Mouse (Mus musculus) embryonic facial prominence, embryonic 11.5 days (tissue): ENCODE data around the gene Slc16a1. TPM values are rescaled to one million over a fixed set of nuclear protein-coding genes. Genes with fewer than 3 reads are reported as not detected.

Experiments used
- ATAC-seq: fragments of 200-750 bp; cut with Nextera tagmentation; replicated peaks from 2 replicates; pipeline ENCODE4 v1.8.0; 2017; ENCODE audit warnings: low read depth; ENCODE audit not compliant: insufficient number of reproducible peaks, low FRiP score, low TSS enrichment
- DNase-seq: peaks from one replicate; pipeline ENCODE4 v3.0.0-alpha.2; 2015; ENCODE audit warnings: low spot score
- H3K27ac ChIP-seq: fragments of 300-500 bp; sonication (generic); replicated peaks from 2 replicates; pipeline ENCODE4 v1.5.1; 2014; ENCODE audit warnings: mild to moderate bottlenecking, low read depth, low read length, control low read depth
- H3K27me3 ChIP-seq: fragments of 300-500 bp; sonication (generic); 2 replicates; pipeline ENCODE4 v1.6.1; 2014; ENCODE audit warnings: mild to moderate bottlenecking, low read length, moderate library complexity, mixed read lengths; ENCODE audit not compliant: control insufficient read depth, insufficient read depth
- H3K36me3 ChIP-seq: fragments of 300-500 bp; sonication (generic); replicated peaks from 2 replicates; pipeline ENCODE4 v1.6.1; 2014; ENCODE audit warnings: low read depth, mild to moderate bottlenecking, low read length, moderate library complexity, mixed read lengths; ENCODE audit not compliant: control insufficient read depth, insufficient read depth
- H3K4me1 ChIP-seq: fragments of 300-500 bp; sonication (generic); 2 replicates; pipeline ENCODE4 v1.6.1; 2014; ENCODE audit warnings: low read length, mixed read lengths; ENCODE audit not compliant: control insufficient read depth, insufficient read depth
- H3K4me2 ChIP-seq: fragments of 300-500 bp; sonication (generic); 2 replicates; pipeline ENCODE4 v1.6.1; 2014; ENCODE audit warnings: low read depth, mild to moderate bottlenecking, control low read depth, low read length, moderate library complexity
- H3K4me3 ChIP-seq: fragments of 300-500 bp; sonication (generic); 2 replicates; pipeline ENCODE4 v1.5.1; 2014; ENCODE audit warnings: low read depth, low read length, control low read depth
- H3K9ac ChIP-seq: fragments of 300-500 bp; sonication (generic); replicated peaks from 2 replicates; pipeline ENCODE4 v1.6.1; 2014; ENCODE audit warnings: mild to moderate bottlenecking, control low read depth, low read length
- H3K9me3 ChIP-seq: fragments of 300-500 bp; sonication (generic); replicated peaks from 2 replicates; pipeline ENCODE4 v1.6.1; 2016; ENCODE audit warnings: mild to moderate bottlenecking, low read length, inconsistent platforms, mixed read lengths; ENCODE audit not compliant: control insufficient read depth
- WGBS: fragments of 180-500 bp; shearing (Covaris S2); extraction: QIAGEN DNeasy Blood & Tissue Kit; methylation state at CpG from one replicate; pipeline ENCODE4 v1.1.7; 2014; 5-methylcytosine and 5-hydroxymethylcytosine counted together
- polyA plus RNA-seq: library from polyadenylated mRNA; unstranded; fragments of >200 nt; fragmentation: Nextera tagmentation; extraction: Ambion mirVana; gene quantifications from 2 replicates; pipeline ENCODE4 v1.2.1, GENCODE M21; 2014

Gene Slc16a1
- polyA plus RNA-seq, 1 experiment from 2014 or later = 46.6 TPM

DNA sequence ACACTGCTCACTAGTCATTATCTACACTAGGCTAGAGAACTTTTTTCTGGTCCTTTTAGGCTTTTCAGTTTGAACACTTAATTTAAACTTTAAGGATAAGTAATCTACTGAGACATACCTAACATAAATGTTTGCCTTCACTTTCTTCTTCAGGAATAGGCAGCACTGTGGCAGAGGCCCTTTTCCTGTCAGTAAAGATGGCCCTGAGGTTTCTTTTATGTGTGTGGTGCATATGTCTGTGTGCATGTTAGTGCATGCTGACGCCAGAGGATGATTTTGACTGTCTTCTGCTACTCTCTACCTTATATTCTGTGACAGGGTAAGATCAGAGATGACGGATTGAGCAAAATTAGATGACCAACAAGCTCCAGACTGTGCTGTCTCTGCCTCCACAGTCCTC lies 7.5 kb upstream of the Slc16a1 start:
- DNase-seq (no peak), ATAC-seq (no peak)
- H3K4me2 ChIP-seq = no peak overlapping the region
- H3K4me1 ChIP-seq = no peaks in the 10 kb centered on the region
- 85% methylated on average over 2 of the region's 2 CpGs for WGBS
- H3K36me3 ChIP-seq = no peaks in the 10 kb centered on the region
- H3K4me3 ChIP-seq = no peak overlapping the region
- H3K27me3 ChIP-seq = no peaks in the 10 kb centered on the region
- no peak overlapping the region for H3K27ac ChIP-seq
- H3K9me3 ChIP-seq = no peaks in the 10 kb centered on the region
- H3K9ac ChIP-seq = no peak overlapping the region

DNA sequence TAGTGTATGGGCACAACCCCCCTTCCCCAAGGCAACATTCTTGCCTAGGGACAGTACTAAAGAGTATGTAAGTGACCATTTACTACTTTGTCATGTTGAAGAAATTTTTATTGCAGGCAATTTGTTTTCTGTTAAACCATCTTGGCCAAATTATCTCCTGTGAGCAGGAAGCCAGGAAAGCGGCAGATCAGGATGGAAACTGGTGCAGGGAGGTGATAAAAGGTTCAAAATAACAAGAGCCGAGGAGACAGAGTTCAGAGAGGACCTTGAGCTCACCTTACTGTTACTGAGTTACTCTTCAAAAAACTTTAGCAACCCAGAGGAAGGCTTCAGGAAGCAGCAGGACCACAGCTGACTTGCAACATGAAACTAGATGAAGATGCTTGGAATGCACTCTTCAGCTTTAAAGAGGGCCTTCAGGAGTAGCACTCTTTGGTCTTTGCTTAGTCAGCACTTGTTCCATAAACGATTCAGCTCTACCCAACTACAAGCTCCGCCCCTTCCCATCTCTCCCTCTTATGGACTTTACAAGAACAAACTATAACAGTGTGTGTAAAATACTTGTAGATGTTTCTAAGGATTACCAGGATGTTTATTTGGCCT lies 5.8 kb upstream of the Slc16a1 start:
- no peaks in the 10 kb centered on the region for H3K36me3 ChIP-seq
- no peaks in the 10 kb centered on the region for H3K9me3 ChIP-seq
- no peak overlapping the region for H3K9ac ChIP-seq
- H3K27me3 ChIP-seq = no peaks in the 10 kb centered on the region
- DNase-seq (no peak), ATAC-seq (no peak)
- 78% methylated on average over 4 of the region's 4 CpGs for WGBS
- H3K4me3 ChIP-seq = no peak overlapping the region
- no peak overlapping the region for H3K27ac ChIP-seq
- H3K4me1 ChIP-seq = no peaks in the 10 kb centered on the region
- no peak overlapping the region for H3K4me2 ChIP-seq

- no peak overlapping the region for H3K4me3 ChIP-seq
- ATAC-seq (no peak), DNase-seq (no peak)
- H3K9me3 ChIP-seq = no peaks in the 10 kb centered on the region
- no peak overlapping the region for H3K27ac ChIP-seq
- no peaks in the 10 kb centered on the region for H3K4me1 ChIP-seq
- WGBS = 87% methylated on average over 2 of the region's 2 CpGs
- H3K4me2 ChIP-seq = no peak overlapping the region
- no peak overlapping the region for H3K9ac ChIP-seq
- H3K36me3 ChIP-seq = no peaks in the 10 kb centered on the region
- H3K27me3 ChIP-seq = no peaks in the 10 kb centered on the region
Observed at GRCm38 (mm10) chr3:104636491-104636890, 2.0 kb upstream of the Slc16a1 start.

GRCm38 (mm10) chr3:104637427-104638402 lies 753 bp upstream of the Slc16a1 start:
- Histone ChIP-seq H3K9ac (peak overlapping the region; percentile 87), H3K9me3 (no peaks in the 10 kb centered on the region), H3K4me2 (peak overlapping the region; percentile 96), H3K36me3 (no peaks in the 10 kb centered on the region), H3K4me1 (no peaks in the 10 kb centered on the region), H3K27me3 (no peaks in the 10 kb centered on the region), H3K27ac (no peak overlapping the region), H3K4me3 (peak overlapping the region; percentile 87)
- 14% methylated on average over 38 of the region's 38 CpGs for WGBS
- DNase-seq (no peak), ATAC-seq (peak; percentile 74; the same call in 1 of the 2 replicates)

GRCm38 (mm10) chr3:104638932-104639748 lies 672 bp downstream of the Slc16a1 start:
- ATAC-seq (peak; percentile 68), DNase-seq (peak; percentile 69)
- Histone ChIP-seq H3K36me3 (no peaks in the 10 kb centered on the region), H3K9ac (peak overlapping the region; percentile 87), H3K9me3 (no peaks in the 10 kb centered on the region), H3K4me3 (peak overlapping the region; percentile 87), H3K4me1 (no peaks in the 10 kb centered on the region), H3K4me2 (peak overlapping the region; percentile 96), H3K27me3 (no peaks in the 10 kb centered on the region), H3K27ac (peak overlapping the region; percentile 47; the same call in 1 of the 2 replicates)
- under 1% methylated on average over 55 of the region's 58 CpGs for WGBS

- DNase-seq (no peak), ATAC-seq (no peak)
- Histone ChIP-seq H3K4me2 (peak overlapping the region; percentile 96), H3K4me1 (no peaks in the 10 kb centered on the region), H3K4me3 (peak overlapping the region; percentile 87), H3K27me3 (no peaks in the 10 kb centered on the region), H3K36me3 (no peaks in the 10 kb centered on the region), H3K9me3 (no peaks in the 10 kb centered on the region), H3K9ac (no peak overlapping the region), H3K27ac (no peak overlapping the region)
- WGBS = 11% methylated on average over 10 of the region's 10 CpGs
Observed at GRCm38 (mm10) chr3:104639749-104640368, 1.4 kb downstream of the Slc16a1 start.

DNA sequence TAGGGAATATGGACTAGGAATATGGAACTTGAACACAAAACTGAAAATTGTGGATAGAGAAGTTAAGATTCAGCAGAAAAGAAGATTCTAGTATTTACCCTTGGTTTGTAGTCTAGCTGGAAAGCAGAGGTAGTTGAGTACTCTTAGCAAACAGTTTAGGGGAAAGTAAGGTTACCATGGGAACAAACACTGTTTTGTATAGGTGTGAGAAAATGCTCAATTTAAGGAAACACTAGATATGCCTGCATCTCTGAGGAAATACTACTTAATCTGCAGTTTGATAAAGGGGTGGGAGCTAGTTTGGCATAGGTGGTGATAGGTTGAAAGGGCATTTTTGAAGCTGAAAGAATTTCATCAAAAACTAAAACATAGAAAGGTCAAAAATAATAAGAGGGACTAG lies 2.4 kb downstream of the Slc16a1 start:
- no peaks in the 10 kb centered on the region for H3K27me3 ChIP-seq
- no peak for ATAC-seq
- H3K4me1 ChIP-seq = no peaks in the 10 kb centered on the region
- no peaks in the 10 kb centered on the region for H3K36me3 ChIP-seq
- H3K9me3 ChIP-seq = no peaks in the 10 kb centered on the region
- H3K4me3 ChIP-seq = no peak overlapping the region
- H3K27ac ChIP-seq = no peak overlapping the region
- no peak overlapping the region for H3K4me2 ChIP-seq
- no peak for DNase-seq
- H3K9ac ChIP-seq = no peak overlapping the region
